Mouse (Mus musculus): ENCODE data around the gene Ism1. TPM values are rescaled to one million over a fixed set of nuclear protein-coding genes. Genes with fewer than 3 reads are reported as not detected.
A peak's percentile ranks its signal among the peaks of the same experiment; 100 is the strongest.

The Ism1 gene
- total RNA-seq (2022): 10 to 100 TPM; 24.7 to 38.5 (median 30.6) TPM

- DNase-seq: peak; percentile 38
These were observed at the start of gene Ism1 for GRCm38 (mm10) chr2:139677809-139678274. TSS of gene Ism1 (plus strand) at chr2:139678178.

DNA sequence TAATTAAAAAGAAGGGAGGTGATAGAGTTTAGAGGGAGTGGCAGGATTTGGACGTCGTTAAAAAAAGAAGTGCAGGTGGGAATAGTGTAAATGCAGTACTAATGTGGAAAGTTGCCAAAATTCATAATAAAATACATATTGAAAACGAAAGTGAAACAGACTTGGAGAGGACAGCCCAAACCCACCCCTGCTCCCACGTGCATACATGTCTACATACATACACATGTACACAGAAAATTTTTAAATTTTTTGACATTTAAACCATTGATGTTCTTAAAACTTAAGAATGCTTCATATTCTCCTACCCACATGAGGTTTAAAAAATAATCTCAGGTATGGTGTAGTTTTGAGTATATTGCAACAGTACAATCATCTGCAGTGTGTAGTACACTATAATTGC, 49.2 kb upstream of the Ism1 start:
- no peak for DNase-seq

- DNase-seq: no peak
These were observed 48.3 kb upstream of the Ism1 start for GRCm38 (mm10) chr2:139629653-139630052.

GRCm38 (mm10) chr2:139634506-139634905, 43.5 kb upstream of the Ism1 start:
- DNase-seq: no peak

GRCm38 (mm10) chr2:139637861-139638260, 40.1 kb upstream of the Ism1 start:
- peak; percentile 8 for DNase-seq

DNA sequence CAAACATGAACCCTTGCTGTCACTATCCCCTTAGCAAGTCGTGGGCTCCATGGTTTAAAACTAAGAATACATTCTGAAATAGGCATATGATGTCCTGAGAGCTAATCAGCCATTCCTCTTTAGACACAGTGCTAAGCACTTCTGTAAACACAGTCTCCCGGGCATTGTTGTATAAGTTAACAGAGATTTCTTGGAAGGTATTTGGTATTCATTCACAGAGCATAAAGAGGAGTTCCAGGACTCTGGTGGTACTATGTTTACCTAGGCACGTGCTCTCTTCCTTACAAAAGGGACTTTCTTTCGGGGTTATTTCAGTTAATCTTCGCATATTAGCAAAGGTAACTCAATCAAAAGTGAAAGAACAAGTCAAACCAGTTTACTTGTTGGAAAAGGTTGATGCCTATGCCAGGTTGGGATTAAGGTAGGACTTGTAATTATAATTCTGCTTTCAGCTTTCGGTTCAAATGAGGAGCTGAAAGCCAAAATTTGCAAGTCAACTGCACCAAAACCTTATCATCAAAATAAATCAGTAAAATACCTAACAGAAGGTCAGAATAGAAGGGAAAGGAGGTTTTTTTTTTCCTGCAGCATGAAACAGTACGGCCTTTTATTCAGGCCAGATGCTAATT, 36.1 kb upstream of the Ism1 start:
- no peak for DNase-seq

GRCm38 (mm10) chr2:139649518-139649917, 28.5 kb upstream of the Ism1 start:
- no peak for DNase-seq

DNA sequence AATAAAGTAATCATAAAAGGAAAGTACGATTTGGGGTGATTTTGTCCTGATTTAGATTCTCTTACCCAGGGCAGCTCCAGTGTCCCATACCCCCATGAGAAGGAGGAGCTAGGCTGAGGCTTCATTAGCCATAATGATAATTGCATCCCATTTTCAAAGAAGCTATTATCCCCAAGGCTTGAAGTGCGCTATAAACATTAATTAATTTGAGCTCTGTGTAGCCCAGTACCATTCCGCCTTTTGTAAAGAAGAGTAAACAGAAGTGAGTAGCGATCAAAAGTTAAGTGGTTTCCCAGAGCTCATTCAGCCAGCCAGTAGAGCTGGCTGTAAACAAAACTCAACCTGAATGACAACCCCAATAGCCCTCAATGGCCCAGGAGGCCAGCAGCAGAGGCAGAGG, 21.2 kb upstream of the Ism1 start:
- DNase-seq: no peak

GRCm38 (mm10) chr2:139671838-139672237, 6.1 kb upstream of the Ism1 start:
- no peak for DNase-seq

- DNase-seq: no peak
These were observed 5.6 kb upstream of the Ism1 start for GRCm38 (mm10) chr2:139672371-139672770.

DNA sequence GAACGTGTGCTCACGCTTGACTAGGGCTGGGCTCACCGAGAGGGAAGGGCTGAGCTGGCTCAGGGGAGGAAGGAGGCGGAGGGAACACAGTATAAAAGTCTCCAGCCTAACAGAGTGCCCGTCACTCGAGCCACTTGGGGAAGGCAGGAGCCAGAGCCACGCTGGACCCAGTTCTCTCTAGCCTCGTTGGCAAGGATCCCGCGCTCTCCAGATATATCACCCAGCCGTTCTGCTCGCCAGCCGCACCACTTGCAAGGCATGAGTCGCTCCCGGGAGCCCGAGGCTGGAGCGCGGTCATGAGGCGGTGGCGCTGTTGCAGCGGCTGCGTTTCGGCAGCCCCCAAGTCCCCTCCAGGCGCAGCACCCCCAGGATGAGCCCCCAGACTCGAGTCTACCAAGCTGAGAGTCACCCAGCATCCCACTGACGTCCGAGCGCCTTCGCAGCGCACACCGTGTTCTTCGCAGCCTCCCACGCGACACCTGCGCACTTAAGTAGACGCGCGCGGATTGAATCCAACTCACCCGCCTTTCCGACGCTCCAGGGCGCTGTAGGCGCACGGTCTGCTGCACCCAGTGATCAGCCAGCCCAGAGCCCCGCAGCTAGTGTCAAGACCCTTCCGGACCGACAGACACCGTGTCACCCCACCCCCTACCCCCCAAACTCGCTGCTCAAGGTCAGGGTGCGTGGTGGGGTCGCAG, 764 bp upstream of the Ism1 start:
- DNase-seq: peak; percentile 85

- peak; percentile 32 for DNase-seq
These were observed 530 bp downstream of the Ism1 start for GRCm38 (mm10) chr2:139678275-139679140.

GRCm38 (mm10) chr2:139682540-139682939, 4.6 kb downstream of the Ism1 start:
- no peak for DNase-seq

- DNase-seq: no peak
These were observed 11.5 kb downstream of the Ism1 start for GRCm38 (mm10) chr2:139689442-139690003.

- DNase-seq: no peak
These were observed 15.5 kb downstream of the Ism1 start for GRCm38 (mm10) chr2:139693521-139693920.

- no peak for DNase-seq
These were observed 16.7 kb downstream of the Ism1 start for GRCm38 (mm10) chr2:139694638-139695037.

GRCm38 (mm10) chr2:139696578-139696977, 18.6 kb downstream of the Ism1 start:
- no peak for DNase-seq

GRCm38 (mm10) chr2:139700609-139701008, 22.6 kb downstream of the Ism1 start:
- no peak for DNase-seq

GRCm38 (mm10) chr2:139704951-139705350, 27.0 kb downstream of the Ism1 start:
- DNase-seq: no peak

DNA sequence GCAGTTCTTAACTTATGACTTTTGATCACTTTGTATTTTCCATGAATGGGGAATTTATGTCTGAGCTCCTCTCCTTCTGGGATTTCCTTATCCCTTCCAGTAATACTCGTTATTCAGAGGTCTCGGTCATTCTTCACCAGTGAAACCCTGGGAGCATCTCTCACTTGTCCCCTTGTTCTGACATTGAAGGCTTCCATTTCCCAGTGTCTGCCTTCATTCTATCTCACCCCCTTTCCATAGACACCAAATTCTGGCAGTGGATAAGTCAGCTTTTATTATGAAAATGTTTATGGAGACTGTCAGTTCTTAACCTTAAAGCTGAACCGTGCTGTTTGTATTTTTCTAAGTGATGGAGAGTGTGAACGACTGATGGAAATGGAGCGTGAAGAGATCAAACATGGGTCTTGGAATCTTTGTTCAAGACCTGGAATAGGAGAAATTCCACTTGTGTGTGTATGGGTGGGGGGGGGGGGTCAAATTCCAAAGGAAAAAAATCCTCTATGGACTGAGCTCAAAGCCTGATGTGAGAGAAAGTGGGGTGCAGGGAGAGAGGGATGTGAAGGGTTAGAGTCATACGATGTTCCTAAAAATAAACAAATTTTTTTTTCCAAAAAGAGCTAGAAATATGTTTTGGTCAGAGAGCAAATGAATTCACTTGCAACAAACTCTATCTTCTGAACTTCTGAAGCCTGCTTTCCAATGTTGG, 30.4 kb downstream of the Ism1 start:
- DNase-seq: no peak

GRCm38 (mm10) chr2:139711640-139712039, 33.7 kb downstream of the Ism1 start:
- DNase-seq: no peak

GRCm38 (mm10) chr2:139712046-139712445, 34.1 kb downstream of the Ism1 start:
- no peak for DNase-seq
